Mouse (Mus musculus) heart, adult 2 months (tissue): ENCODE results near the gene Atp10a.

ENCODE experiments used
- CTCF ChIP-seq: fragments of 200-600 bp; IDR thresholded peaks from 2 replicates; pipeline ENCODE4 v1.8.1; 2022; ENCODE audit warnings: antibody characterized with exemption, mild to moderate bottlenecking, moderate library complexity
- EP300 ChIP-seq: fragments of 200-500 bp; IDR thresholded peaks from 2 replicates; pipeline ENCODE4 v1.6.1; 2011; ENCODE audit warnings: low read depth, low read length, control low read depth; ENCODE audit not compliant: insufficient read depth
- POLR2A ChIP-seq: fragments of 200-500 bp; IDR thresholded peaks from 2 replicates; pipeline ENCODE4 v1.6.1; 2011; ENCODE audit warnings: mild to moderate bottlenecking, low read depth, low read length, control low read depth; ENCODE audit not compliant: insufficient read depth

- TF ChIP-seq CTCF (no peak), POLR2A (no peak), EP300 (no peak)
Measured at GRCm38 (mm10) chr7:58685967-58686366, 30.0 kb downstream of the Atp10a start.
